Mouse (Mus musculus): ENCODE results near the gene Tube1.

Gene Tube1

DNA sequence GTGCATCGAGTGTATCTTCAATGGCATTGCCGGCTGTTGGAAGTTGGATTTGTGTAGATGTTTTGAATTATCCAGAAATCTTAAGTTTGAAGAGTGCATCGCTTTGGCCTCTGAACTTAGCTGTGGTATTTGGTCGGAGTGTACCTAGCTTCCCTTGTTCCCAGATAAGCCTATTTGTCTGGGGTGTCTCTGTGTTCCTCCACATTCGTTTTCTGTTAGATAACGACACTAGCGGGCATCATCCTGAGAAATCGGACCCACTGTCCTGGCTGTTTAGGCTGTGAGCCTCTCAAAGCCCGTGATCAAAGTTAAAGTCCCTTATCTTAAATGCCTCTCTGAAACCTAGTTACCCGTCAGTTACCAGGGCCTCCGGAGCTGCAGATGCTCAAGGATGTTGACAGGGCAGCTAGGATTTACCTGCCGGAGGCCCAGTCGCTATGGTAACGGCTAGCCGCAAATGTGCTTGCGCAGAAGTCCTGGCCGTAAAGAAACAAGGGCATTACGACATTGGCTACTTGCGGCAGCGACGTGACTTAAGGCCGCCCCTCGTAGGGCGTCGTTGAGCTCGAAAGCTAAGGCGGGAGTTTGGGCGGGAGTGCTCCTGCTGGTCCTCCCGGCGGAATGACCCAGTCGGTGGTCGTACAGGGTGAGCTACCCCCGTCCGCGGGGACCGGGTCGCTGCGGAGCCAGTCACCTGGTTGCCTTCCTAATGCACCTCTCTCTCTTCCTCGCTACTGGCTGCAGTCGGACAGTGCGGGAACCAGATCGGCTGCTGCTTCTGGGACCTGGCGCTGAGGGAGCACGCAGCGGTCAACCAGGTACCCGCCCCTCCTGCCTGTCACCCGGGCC, at the start of gene Tube1, which contains the start of gene Fam229b:
TSS of gene Tube1 (plus strand) at position 515 of the 849 bp plus-strand sequence.
TSS of gene Fam229b (minus strand) at position 453 of the 849 bp plus-strand sequence.
- DNase-seq = peak; percentile 96

DNA sequence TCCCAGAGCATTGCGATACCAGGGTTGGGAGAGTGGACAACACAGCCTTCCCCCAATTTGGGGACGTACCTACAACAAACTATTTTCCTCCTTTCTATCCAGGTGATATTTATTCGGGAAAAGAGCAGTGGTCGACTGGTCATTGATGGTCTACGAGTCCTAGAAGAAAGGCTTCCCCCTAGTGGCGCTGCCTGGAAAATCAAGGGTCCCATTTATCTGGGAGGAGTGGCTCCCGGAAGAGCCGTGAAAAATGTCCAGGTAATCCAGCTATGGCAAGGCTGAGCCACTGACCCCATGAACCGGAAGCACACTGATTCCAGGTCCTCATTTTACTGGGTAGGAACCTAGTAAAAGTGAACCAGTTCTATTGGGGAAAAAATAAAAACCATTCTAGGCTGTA, 36.8 kb upstream of the Tube1 start:
- DNase-seq = peak; percentile 34

DNA sequence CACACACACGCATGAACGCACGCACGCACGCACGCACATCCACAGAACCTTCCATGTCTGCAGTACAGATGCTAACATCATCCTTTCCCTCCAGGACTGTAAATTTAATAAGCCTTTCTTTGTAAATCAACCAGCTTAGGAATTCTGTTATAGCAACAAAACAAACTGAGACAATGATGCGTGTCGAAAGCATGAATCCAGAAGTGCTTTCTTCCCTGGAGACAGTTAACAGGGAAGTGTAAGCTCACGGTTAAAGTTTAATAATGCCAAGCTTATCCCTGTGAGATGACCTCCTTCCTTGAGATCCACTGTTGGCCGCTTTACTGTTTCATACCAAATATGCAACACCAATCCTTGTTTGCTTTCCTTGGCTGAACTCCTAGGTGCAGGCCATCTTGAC, 35.0 kb upstream of the Tube1 start:
- no peak for DNase-seq

DNA sequence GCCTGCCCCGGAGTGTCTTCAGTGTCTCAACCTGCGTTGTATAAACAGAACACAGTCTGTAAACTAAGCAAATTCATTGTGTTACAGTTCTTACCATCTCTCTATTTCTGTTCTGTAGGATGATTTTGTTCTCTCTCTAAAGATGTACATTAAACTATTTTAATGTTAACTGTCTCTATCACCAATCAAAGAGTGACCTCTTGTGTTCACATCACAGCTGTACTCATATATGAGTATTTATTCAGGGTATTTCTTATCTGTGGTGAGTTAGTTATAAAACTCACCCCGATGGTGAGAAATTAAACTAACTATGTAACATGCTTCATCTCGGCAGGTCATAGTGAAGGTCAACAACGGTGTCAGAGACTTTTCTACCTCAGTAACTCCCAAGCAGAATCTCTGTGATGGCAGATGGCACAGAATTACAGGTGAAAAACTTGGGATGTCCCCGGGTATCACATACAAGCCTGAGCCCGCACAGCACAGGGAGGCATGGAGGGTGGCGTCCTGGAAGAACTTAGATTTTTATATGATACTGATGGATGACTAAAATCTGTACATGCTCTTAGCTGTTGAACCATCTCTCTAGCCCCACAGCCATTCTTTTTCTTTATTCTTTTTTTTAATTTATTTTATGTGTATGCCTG, 28.9 kb upstream of the Tube1 start:
- DNase-seq = no peak

DNA sequence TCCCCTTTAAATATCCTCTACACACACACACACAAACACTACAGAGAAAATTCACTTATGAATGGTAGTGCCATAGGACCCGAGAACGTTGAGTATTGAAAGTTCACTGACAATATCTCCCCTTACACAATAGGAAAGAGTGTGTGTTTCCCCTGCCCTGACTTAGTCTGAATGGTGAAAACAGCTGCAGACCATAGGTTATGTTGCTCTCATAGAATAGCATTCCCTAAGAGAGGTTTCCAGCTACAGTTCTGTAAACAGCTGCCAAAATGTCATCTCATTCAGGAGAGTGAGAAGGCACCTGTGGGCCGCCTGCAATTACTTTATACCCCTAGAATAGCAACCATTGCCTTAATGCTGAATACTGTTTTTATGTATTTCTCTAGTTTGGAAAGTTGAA, 27.4 kb upstream of the Tube1 start:
- DNase-seq = no peak

DNA sequence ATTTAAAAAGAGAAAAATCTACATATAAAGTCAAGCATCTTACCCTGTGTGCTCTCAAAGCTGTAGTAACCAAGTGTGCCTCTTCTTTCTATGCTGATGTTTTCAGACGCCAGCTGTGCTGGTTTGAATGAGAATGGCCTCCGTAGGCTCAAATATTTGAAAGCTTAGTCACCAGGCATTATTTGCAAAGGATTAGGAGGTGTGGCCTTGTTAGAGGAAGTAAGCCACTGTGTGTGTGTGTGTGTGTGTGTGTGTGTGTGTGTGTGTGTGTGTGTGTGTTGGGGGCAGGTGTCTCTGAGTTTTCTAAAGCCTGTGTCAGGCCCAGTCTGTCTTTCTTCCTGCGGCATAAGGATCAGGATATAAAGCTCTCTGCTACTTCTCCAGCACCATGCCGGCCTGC, 26.8 kb upstream of the Tube1 start:
- no peak for DNase-seq

DNA sequence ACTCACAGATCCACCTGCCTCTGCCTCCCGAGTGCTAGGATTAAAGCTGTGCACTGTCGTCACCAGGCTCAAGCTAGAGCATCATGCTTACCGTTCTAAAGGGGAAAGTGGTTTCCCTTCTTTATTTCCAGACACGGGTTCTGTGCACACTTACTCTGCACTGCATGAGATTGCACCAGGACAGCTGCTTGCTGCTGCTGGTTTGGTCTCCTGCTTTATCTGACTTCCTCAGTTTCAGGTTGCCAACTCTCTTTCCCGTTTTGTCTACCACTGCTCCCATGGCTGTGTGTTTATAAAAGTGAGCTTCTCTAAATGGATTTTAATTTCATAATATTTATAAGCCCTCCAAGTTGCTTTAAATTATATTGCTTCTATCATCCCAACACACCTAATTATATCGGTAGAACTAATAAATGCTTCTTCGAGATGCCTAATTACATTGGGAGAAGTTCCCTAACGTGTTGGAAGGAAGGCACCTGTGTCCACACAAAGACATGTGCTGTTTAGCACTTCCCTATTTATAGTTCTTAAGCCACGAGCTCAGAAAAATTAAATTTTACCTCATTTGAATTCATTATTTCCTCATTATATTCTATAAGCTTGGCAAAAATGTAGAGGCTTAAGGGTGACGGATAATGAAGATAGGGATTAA, 24.8 kb upstream of the Tube1 start:
- DNase-seq = no peak

DNA sequence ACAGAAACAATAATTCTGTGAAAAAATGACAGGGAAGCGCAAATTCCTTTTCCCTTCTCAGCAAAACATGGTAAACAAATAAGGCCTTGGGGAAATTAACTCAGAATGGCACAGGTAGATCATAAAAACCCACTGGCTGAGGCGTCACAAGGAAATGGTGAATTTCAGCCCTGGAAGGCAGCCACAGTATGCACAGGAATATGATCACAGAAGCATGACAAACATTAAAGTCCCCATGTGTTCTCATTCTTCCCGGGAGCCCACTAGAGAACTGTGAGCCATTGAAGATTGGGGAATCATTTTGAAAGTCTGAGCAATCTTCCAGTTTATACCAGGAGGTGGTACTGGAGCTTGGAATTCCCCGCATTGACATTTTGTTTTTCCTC, 24.3 kb upstream of the Tube1 start:
- DNase-seq = no peak

DNA sequence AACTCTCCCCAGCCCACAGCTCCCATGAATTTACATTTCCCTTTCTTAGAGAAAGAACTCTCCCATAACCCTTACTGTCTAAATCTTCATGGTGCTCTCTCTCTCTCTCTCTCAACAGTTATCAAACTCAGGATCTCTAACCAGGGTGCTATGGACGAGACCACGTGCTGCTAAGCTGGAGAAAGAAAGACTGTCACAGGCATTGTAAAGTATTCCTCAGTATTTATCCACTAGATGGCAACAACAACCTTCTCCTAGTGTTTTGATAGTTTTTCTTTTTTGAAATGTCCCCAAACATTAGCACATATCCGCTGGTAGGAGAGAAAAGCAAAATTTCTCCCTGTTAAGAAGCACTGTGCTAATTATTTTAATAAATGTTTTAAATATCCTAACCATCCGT, 12.4 kb upstream of the Tube1 start:
- DNase-seq = no peak

DNA sequence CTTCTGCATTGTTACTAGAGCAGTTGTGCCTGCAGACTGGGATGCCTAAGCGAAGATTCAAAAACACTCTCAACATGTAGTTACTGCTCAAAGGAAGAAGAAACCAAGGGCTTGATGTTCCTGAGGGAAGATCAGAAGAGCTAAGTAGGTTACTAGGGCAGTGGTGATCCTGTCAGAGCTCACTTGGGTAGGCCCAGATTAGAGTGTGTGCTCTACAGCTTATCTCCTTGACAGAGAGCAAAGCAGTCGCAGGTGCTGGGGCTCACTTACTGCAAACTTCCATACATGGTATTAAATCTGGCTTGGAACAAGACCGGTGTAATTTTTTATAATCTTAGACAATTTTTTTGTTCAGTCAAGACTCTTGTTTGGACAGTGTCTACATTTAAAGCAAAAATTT, 4.0 kb downstream of the Tube1 start:
- DNase-seq = no peak

DNA sequence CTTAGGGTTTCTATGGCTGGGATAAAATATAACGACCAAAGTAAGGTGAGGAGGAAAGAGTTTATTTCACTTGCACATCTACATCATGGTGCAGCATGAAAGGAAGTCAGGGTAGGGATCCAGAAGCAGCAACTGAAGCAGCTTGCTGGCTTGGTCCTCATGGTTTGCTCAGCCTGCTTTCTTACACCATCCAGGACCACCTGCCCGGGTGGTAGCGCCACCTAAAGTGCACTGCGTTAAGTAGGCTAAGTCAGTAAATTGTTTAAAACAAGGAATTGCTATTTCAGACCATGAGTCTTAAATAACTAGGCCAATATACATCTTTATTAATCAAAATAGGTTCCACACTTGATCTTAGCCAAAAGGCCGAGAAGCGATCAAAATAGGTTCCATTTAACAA, 5.0 kb downstream of the Tube1 start:
- no peak for DNase-seq

DNA sequence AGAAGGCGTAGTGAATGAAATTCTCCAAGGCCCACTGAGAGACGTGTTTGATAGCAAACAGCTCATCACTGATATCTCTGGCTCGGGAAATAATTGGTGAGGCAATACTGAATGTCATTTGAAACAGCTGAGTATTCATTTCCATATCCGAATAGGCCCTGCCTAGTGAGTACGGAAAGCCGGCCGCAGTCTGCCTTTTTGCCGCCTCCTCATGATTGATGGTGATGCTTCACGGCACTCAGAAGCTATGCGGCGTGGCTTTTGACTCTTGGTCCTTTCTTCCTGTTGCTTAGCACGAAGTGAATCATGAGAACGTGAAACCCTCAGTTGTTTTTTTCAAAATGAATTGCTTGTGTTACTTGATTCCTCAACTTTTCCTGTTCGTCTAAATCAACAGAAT, 7.1 kb downstream of the Tube1 start:
- DNase-seq = no peak

DNA sequence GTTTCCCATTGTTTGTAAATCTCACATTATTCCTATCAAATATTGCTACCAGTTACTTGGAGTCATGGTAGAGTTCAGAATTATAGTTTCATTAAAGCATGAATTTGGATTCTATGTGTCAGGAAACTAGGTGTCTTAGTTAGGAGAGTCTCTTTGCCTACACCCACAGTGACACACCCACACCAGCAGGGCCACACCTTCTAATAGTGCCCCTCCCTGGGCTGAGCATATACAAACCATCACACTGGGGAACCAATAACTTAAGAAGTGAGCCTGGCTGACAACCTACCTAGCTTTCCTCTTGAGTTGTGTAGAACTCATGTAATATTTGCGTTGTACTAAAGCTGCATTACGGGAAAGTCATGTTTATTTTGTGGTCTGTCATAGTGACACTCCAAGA, 7.6 kb downstream of the Tube1 start:
- no peak for DNase-seq

DNA sequence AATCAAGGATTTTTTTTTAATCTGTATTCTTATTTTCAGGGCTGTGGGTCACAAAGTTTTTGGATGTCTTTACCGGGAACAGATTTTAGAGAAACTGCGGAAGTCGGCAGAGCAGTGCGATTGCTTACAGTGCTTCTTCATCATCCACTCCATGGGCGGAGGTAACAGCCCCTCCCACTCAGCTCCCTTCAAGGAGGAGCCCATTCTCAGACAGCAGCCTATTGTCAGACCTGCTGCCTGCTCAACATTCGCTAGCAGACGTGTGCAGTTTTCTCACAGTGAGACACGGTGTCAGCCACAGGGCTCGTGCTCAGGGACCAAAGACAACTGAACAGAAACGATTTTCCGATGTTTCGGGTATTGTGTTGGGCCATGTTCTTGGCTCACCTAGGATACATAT, 8.4 kb downstream of the Tube1 start:
- DNase-seq = no peak

DNA sequence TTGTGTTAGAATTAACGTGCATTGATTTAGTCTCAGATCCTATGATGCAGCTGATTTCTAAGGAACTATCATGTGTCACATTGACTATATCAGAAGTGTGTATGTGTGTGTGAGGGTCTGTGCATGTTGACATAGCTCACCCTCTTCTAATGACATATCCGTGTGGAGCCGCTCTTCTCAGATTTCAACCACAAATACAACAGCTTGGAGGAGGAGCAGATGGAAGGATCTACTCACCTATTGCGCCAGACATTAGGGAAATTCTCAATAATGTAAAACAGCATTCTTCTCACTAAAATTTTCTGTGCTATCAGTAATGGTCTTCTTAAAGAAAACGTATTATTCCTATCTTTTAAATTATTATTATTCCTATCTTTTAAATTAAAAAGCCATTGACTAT, 22.9 kb downstream of the Tube1 start:
- DNase-seq = no peak

DNA sequence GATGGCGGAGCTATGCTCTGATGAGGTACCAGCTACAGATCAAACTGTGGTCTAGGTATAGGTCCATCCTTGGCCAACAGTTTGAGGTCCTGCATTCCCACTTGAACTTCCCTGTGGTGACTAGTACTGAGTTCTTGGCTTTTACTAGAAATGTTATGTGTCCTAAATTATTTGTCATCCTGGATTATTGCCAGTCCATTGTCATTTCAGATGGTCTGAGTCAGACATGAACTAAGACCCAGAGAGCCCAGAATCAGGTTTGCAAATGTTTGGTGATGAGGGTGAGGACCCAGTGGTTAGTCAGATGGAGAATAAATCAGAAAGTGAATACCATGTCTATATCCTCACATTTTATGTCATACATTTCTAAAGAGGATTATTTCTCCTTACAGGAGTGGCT, 23.5 kb downstream of the Tube1 start:
- no peak for DNase-seq

DNA sequence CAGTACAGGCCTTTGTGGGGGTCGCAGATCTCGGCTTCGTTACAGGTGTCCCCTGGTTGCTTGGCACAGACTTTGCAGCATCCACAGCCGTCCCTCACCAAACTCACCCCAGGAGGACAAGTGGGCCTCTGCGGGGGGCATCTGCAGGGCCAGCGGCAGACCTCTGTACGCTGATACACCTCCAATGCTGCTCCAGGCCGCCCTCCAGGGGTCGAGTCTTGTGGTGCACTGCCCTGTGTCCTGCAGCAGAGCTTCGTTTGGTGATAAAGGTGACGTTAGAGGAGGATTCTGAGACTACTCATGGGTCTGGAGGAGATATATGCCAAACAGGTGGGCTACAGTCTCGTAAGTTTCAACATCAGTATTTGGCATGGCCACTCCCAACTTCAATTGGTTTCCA, 24.5 kb downstream of the Tube1 start:
- DNase-seq = no peak

DNA sequence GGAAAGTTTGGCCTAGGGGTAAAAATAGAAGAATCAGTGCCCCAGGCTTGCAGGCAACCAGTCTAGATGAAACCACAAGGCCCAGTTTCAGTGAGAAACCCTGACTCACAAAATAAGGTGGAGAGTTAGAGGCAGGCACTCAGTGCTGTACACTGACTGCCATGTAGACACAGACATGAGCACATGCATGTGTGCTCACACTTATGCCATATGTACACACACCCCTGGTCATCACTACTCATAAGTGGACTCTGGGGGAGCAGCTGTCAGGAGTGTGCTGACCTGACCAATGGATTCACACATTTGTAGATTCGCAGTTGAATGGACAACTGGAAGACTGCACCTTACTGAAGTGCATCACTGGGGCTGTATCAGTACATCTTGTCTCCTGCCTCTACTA, 27.6 kb downstream of the Tube1 start:
- no peak for DNase-seq

DNA sequence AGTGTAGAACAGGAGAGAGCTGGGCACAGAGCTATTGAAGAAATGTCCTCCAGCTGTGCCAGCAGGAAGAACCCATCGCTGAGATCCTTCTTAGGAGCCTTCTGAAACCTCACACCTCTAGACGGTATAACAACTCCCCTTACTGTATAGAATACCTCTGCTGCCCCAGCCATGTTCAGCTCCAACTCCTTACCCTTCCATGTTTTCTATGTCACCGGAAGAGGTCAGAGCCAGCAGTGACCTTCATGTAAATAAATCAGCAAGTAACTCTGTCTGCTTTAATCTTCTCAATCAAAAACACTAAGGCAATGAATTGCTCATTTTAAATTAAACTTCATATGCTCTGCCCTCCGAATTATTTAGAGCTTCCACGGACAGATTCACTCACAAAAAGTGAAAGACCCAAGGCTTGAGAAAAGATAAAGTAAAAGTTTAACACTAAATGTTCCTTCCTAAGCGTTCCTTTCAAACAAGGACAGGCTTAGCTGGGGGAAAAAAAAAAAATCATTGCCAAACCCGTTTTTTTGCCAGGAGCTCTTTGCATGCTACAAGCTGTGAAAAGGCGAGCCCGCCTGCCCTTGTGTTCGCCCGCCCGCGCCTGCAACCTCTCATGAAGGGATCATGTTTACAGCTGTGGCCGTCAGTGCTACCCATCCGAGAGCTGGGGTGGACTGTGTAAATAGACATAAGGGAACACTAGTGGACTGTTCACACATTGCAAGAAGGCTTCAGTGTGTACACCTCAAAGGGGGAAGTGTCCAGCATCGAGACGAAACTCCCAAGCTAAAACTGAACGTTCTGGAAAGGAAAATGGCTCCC, 29.1 kb downstream of the Tube1 start:
- no peak for DNase-seq

DNA sequence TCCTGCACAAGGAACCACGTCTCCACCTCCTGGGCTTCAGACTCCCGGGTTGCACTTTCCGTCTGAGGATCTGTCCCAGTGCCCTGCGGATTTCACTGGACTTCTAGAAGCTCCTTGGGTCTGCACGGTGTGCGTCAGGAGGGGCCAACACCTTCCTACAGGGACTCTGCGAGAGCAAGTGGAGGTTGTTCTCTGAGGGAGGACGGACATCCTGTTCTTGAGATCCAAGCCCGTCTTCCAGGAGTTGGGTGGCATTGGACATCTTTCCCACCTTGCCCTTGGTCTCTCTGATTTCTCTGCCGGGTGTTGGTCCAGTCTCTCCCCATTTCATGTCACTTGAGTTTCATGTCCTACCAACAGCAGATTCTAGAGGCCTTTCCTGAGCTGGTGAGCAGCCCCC, 29.9 kb downstream of the Tube1 start, which contains the start of gene Ccn6:
TSS of gene Ccn6 (minus strand) at position 101 of the 400 bp plus-strand sequence.
- DNase-seq = no peak

DNA sequence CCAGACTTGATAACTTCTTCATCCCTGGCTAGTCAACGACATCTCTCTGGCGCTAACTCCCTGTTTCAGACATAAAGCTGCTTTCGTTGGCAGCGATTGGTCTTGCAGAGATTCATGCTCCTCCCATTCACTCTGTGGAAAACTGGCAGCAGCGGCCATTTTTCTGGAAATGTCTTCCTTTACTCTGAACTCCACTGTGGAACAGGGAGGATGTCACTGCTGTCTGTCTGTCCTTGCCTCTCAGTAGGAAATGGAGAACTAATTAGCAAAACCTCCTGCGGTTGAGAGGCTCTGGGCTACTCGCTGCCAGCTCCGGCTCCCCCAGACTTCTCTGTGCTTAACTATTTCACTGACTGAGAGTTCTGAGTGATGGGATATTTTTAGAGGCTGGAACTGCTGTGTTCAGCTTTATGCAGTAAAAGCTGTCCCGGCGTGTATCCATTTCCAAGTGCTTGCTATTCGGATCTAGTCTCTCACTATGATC, 31.9 kb downstream of the Tube1 start:
- peak; percentile 39 for DNase-seq

DNA sequence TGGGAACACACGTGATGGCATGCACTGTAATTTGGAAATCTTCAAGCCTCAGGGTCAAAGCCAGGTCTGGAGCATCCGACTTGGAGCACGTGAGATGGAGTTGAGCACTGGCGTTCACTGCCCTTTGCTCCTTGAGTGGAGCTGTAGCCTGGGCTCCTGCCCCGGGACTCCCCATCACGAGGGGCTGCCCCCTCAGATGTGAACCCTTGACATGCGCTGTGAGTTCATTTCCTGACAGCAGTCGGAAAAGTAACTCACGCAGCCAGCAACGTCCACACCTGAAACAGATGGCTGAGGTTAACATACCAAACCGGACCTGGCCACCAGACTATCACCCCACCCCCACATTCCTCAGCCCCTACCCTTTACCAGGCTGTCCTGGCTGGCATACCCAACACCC, 33.8 kb downstream of the Tube1 start:
- no peak for DNase-seq

DNA sequence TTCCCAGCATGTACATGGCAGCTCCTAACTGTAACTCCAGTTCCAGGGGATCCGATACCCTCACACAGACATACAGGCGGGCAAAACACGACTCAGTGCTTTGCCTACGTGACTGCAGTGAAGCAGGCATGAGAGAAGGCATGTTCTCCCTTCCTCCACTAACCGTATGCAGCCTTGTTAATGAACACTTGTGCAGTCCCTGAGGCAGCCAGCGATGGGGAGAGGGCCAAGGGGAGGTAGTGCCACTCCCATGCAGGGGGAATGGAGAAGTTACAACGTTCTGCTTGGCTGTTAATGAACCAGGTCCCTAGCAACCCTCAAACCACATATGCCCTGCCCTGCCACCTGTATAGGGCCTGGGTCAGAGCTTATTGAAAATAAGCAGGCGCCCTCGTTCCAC, 35.9 kb downstream of the Tube1 start:
- DNase-seq = no peak

Measured in lung, postnatal 36 days (tissue).